Mouse (Mus musculus) heart, adult 2 months (tissue): ENCODE data around the gene Plxna4. TPM values are rescaled to one million over a fixed set of nuclear protein-coding genes. Genes with fewer than 3 reads are reported as not detected.
A peak's percentile ranks its signal among the peaks of the same experiment; 100 is the strongest.

ENCODE experiments used
- DNase-seq, 2 experiments: peaks; one replicate each; pipeline ENCODE4 v3.0.0; 2021
- H3K27ac ChIP-seq: fragments of 200-600 bp; 2 replicates; pipeline ENCODE4 v1.8.1; 2022
- H3K27me3 ChIP-seq: fragments of 200-500 bp; 2 replicates; pipeline ENCODE4 v1.6.1; 2012; ENCODE audit warnings: mild to moderate bottlenecking, low read length, inconsistent platforms, mixed read lengths; ENCODE audit not compliant: control insufficient read depth, insufficient read depth
- H3K36me3 ChIP-seq: fragments of 200-500 bp; 2 replicates; pipeline ENCODE4 v1.6.1; 2012; ENCODE audit warnings: low read length, inconsistent platforms; ENCODE audit not compliant: control insufficient read depth, insufficient read depth
- H3K4me1 ChIP-seq: fragments of 200-500 bp; 2 replicates; pipeline ENCODE4 v1.6.1; 2011; ENCODE audit warnings: low read length; ENCODE audit not compliant: control insufficient read depth, insufficient read depth
- H3K4me3 ChIP-seq: fragments of 200-600 bp; 2 replicates; pipeline ENCODE4 v1.8.1; 2022
- H3K79me2 ChIP-seq: fragments of 200-500 bp; replicated peaks from 2 replicates; pipeline ENCODE4 v1.6.1; 2012; ENCODE audit warnings: mild to moderate bottlenecking, inconsistent platforms, low read length, moderate library complexity, mixed read lengths; ENCODE audit not compliant: control insufficient read depth, insufficient read depth
- H3K9ac ChIP-seq: fragments of 200-500 bp; 2 replicates; pipeline ENCODE4 v1.6.1; 2012; ENCODE audit warnings: low read depth, mild to moderate bottlenecking, control low read depth, inconsistent platforms, low read length, mixed read lengths
- CTCF ChIP-seq: fragments of 200-600 bp; IDR thresholded peaks from 2 replicates; pipeline ENCODE4 v1.8.1; 2022; ENCODE audit warnings: antibody characterized with exemption, mild to moderate bottlenecking, moderate library complexity
- EP300 ChIP-seq: fragments of 200-500 bp; IDR thresholded peaks from 2 replicates; pipeline ENCODE4 v1.6.1; 2011; ENCODE audit warnings: low read depth, low read length, control low read depth; ENCODE audit not compliant: insufficient read depth
- POLR2A ChIP-seq: fragments of 200-500 bp; IDR thresholded peaks from 2 replicates; pipeline ENCODE4 v1.6.1; 2011; ENCODE audit warnings: mild to moderate bottlenecking, low read depth, low read length, control low read depth; ENCODE audit not compliant: insufficient read depth
- WGBS: fragments of 180-500 bp; shearing (Covaris S2); methylation state at CpG from one replicate; pipeline ENCODE4 v1.1.7; 2018; 5-methylcytosine and 5-hydroxymethylcytosine counted together
- intact Hi-C: fragments of 180-260 bp; cut with DNase I; formaldehyde crosslinking; loops from one replicate; pipeline ENCODE4 v1.15.1; 2025
- polyA plus RNA-seq: library from polyadenylated mRNA; depleted of rRNA; stranded (reverse); fragments of >200 nt; gene quantifications from 2 replicates; pipeline ENCODE4 v1.2.3, GENCODE M21; 2012
- total RNA-seq, 2 experiments: library from RNA; stranded (reverse); gene quantifications; 2 replicates each; pipeline ENCODE4 v1.2.3; 2021

Plxna4 gene
- total and polyA plus RNA-seq, 3 experiments: 3.7 to 14.1 (median 11.7) TPM

DNA sequence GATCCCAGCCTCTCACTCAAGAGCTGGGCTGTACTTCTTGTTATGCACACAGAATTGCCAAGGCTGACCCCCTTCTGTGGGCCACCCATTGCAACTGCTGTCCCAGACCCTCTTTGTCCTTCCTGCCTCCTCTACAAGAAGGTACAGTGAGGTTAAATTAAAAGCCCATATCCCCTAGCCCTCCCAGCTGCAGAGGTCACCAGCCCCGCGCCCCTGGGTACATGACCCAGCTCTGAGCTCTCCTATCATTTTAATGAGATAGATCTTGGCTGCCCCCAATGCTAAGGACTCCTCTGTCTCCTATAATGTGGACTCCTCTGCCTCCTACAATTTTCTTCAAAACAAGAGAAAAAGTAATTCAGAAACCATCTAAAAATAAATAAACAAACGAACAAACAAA is 69.4 kb downstream of the Plxna4 start:
- Histone ChIP-seq H3K79me2 (no peaks in the 10 kb centered on the region), H3K9ac (no peak overlapping the region), H3K4me1 (peaks cover 5% of the 10 kb centered on the region), H3K27ac (no peak overlapping the region), H3K4me3 (no peak overlapping the region), H3K36me3 (peaks cover 3% of the 10 kb centered on the region), H3K27me3 (no peaks in the 10 kb centered on the region)
- no peak for DNase-seq
- 94% methylated on average over 3 of the region's 3 CpGs for WGBS
- intact Hi-C loops: no loop called here
- TF ChIP-seq POLR2A (no peak), EP300 (no peak), CTCF (no peak)

GRCm38 (mm10) chr6:32514096-32514495 is 73.9 kb downstream of the Plxna4 start:
- peak overlapping the region; percentile 32; the same call in 1 of the 2 replicates for H3K27ac ChIP-seq
- no peaks in the 10 kb centered on the region for H3K27me3 ChIP-seq
- no peak overlapping the region for H3K9ac ChIP-seq
- intact Hi-C loops: loop anchor here (5.0 kb wide), 1 partner anchor 117 kb away; no protein-coding TSS in a partner anchor
- H3K4me3 ChIP-seq: no peak overlapping the region
- no peak for DNase-seq
- H3K36me3 ChIP-seq: peaks cover 10% of the 10 kb centered on the region
- H3K4me1 ChIP-seq: peaks cover 20% of the 10 kb centered on the region
- no peak for TF ChIP-seq POLR2A
- no peaks in the 10 kb centered on the region for H3K79me2 ChIP-seq
- WGBS: 42% methylated on average over 6 of the region's 6 CpGs

DNA sequence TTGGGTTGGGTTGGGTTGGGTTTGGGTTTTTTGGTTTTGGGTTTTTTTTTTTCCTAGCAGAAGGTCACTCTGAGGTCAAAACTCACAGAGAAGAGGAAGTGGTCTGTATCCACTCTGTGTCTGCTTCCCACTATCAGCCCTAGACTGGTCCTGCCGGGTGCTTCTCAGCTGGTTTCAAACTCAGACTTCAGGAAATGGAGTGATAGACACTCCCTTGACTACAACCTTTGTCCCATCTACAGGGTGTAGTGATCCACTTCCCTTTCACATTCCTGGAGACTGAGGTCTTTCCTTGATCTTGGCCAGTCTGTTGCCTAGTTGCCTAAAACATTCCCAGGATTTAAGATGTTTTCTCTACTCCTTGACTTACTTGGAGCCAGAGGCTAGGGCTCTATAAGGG is 76.0 kb downstream of the Plxna4 start:
- peaks cover 10% of the 10 kb centered on the region for H3K36me3 ChIP-seq
- DNase-seq: peak in 1 of 2 experiments; percentile 54
- 26% methylated on average over 1 of the region's 1 CpGs for WGBS
- TF ChIP-seq CTCF: no peak
- 0 out of 2 replicates have a peak, but pooled peaks have one; percentile 42 for TF ChIP-seq EP300
- TF ChIP-seq POLR2A: no peak
- H3K27me3 ChIP-seq: no peaks in the 10 kb centered on the region
- intact Hi-C loops: loop anchor here (5.0 kb wide), 1 partner anchor 115 kb away; no protein-coding TSS in a partner anchor
- no peak overlapping the region for H3K9ac ChIP-seq
- H3K4me3 ChIP-seq: no peak overlapping the region
- H3K27ac ChIP-seq: peak overlapping the region; percentile 88
- H3K4me1 ChIP-seq: peaks cover 20% of the 10 kb centered on the region
- no peaks in the 10 kb centered on the region for H3K79me2 ChIP-seq

DNA sequence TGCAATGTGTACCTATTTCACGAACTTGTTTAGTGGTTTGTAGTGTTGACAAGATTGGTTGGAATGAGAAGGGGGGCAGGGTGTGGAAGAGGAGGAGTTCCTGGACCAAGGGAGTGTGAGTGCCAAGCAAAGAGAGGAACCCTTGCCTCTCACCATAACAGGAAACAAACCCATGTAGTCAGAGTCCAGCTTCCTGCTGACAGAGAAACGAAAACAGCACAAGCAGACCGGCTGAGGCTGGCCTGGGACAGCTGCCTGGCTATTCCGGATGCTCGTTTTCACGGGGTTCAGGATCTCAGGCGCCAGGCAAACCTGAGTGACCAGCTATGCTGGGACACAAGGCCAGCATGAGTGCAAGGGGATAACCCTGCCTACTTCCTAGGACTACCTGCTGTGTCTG is 77.1 kb downstream of the Plxna4 start:
- H3K79me2 ChIP-seq: no peaks in the 10 kb centered on the region
- H3K9ac ChIP-seq: no peak overlapping the region
- peaks cover 20% of the 10 kb centered on the region for H3K4me1 ChIP-seq
- intact Hi-C loops: loop anchor here (1.0 to 5.0 kb wide), 3 partner anchors 30 to 114 kb away; no protein-coding TSS in a partner anchor
- 21% methylated on average over 7 of the region's 7 CpGs for WGBS
- peaks cover 10% of the 10 kb centered on the region for H3K36me3 ChIP-seq
- no peak overlapping the region for H3K4me3 ChIP-seq
- no peaks in the 10 kb centered on the region for H3K27me3 ChIP-seq
- TF ChIP-seq CTCF: no peak
- TF ChIP-seq EP300: peak; percentile 65; the same call in 1 of the 2 replicates
- peak; percentile 61 to 78 for DNase-seq
- peak overlapping the region; percentile 88 for H3K27ac ChIP-seq

DNA sequence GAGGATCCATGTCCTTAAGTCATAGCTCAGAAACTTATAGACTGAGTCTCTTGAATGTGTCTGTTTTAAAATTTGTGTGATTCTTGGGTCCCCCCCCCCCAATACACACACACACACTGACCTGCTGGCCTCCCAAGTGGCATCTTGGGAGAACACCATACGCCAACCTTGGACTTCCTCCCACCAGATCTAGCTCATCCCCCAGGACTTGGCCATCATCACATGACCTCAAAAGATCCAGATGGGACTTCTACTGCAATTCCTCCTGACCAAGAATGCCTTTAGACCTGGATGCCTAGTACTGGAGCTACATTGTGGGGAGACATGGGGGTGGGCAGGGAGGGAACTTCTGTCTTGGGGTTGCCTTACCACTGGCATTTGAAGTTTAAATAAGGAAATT is 77.5 kb downstream of the Plxna4 start:
- intact Hi-C loops: loop anchor here (2.0 to 5.0 kb wide), 2 partner anchors 30 to 113 kb away; no protein-coding TSS in a partner anchor
- peaks cover 20% of the 10 kb centered on the region for H3K4me1 ChIP-seq
- H3K36me3 ChIP-seq: peaks cover 10% of the 10 kb centered on the region
- no peak for DNase-seq
- H3K27me3 ChIP-seq: no peaks in the 10 kb centered on the region
- no peak overlapping the region for H3K9ac ChIP-seq
- H3K79me2 ChIP-seq: no peaks in the 10 kb centered on the region
- 43% methylated on average over 1 of the region's 1 CpGs for WGBS
- H3K4me3 ChIP-seq: no peak overlapping the region
- no peak for TF ChIP-seq EP300
- TF ChIP-seq POLR2A: no peak
- TF ChIP-seq CTCF: no peak
- peak overlapping the region; percentile 88 for H3K27ac ChIP-seq

DNA sequence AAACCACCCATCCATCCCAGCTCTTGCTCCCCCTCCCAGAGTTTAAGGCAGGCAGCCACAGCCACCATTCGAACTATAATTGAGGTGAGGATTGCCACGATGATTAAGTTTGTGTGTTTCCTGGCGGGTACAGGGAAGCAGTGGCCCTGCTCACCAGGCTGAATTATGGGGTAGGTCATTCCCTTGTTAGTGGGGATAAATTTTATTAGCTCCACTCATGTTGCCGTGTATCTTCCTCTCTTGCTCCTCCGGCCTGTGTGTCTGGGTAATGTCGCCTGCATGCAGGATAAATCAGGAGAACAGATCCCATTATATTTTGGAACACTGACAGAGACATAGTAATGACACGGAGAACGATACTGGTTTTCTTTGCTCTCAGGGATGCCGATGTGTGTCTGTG is 78.9 kb downstream of the Plxna4 start:
- no peaks in the 10 kb centered on the region for H3K27me3 ChIP-seq
- no peak overlapping the region for H3K27ac ChIP-seq
- WGBS: 83% methylated on average over 9 of the region's 9 CpGs
- H3K4me3 ChIP-seq: no peak overlapping the region
- peaks cover 7% of the 10 kb centered on the region for H3K36me3 ChIP-seq
- no peak for TF ChIP-seq CTCF
- no peak for TF ChIP-seq EP300
- no peak for TF ChIP-seq POLR2A
- DNase-seq: no peak
- H3K9ac ChIP-seq: no peak overlapping the region
- peaks cover 18% of the 10 kb centered on the region for H3K4me1 ChIP-seq
- intact Hi-C loops: no loop called here
- H3K79me2 ChIP-seq: no peaks in the 10 kb centered on the region
